Mouse (Mus musculus): ENCODE results near the gene Ankrd24.

Ankrd24 gene

GRCm38 (mm10) chr10:81628390-81628789 lies at the start of gene Ankrd24:
Gene Ankrd24 (plus strand): TSS chr10:81628540.
- DNase-seq (ENCODE audit: low spot score in 2 of 2) = no peak

DNA sequence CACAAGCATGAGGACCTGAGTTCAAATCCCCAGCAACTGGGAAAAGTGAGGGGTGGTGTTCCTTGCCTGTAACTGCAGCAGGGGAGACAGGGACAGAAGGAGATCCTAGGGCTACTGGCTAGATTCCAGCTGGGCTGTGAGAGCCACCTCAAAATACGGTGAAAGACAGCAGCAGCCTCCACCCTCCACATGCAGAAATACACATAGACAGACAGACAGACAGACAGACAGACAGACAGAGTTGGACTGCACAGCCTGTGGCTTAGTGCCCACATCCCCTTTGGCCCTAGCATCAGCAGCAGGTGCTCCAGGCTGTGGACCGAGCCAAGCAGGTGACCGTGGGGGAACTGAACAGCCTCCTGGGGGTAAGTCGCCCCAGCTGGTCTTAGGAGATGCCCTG lies 48.4 kb upstream of the Ankrd24 start:
- DNase-seq (ENCODE audit: low spot score in 2 of 2) = no peak

GRCm38 (mm10) chr10:81580441-81581070 lies 47.8 kb upstream of the Ankrd24 start:
- no peak for DNase-seq (ENCODE audit: low spot score in 2 of 2)

GRCm38 (mm10) chr10:81583347-81583746 lies 45.0 kb upstream of the Ankrd24 start:
- no peak for DNase-seq (ENCODE audit: low spot score in 2 of 2)

DNA sequence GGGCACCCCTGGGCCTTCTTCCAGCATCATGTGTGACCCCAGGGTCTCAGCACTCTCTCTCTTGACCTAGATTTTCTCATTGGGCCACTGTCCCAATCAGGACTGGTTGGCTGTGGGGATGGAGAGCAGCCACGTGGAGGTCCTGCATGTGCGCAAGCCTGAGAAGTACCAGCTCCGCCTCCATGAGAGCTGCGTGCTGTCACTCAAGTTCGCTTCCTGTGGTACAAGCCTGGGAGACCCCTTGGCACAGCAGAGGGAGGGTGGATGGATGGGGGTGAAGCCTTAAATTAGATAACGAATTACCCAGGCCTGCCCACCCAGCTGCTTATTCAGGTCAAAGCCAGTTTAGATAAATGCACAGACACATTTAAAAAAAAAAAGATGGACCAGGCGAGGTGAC lies 39.6 kb upstream of the Ankrd24 start:
- no peak for DNase-seq (ENCODE audit: low spot score in 2 of 2)

GRCm38 (mm10) chr10:81591846-81592245 lies 36.5 kb upstream of the Ankrd24 start:
- DNase-seq (ENCODE audit: low spot score in 2 of 2) = no peak

- DNase-seq (ENCODE audit: low spot score in 2 of 2) = no peak
Measured at GRCm38 (mm10) chr10:81592631-81593030, 35.7 kb upstream of the Ankrd24 start.

- DNase-seq (ENCODE audit: low spot score in 2 of 2) = no peak
Measured at GRCm38 (mm10) chr10:81593223-81593622, 35.1 kb upstream of the Ankrd24 start.

GRCm38 (mm10) chr10:81593935-81594334 lies 34.4 kb upstream of the Ankrd24 start:
- no peak for DNase-seq (ENCODE audit: low spot score in 2 of 2)

DNA sequence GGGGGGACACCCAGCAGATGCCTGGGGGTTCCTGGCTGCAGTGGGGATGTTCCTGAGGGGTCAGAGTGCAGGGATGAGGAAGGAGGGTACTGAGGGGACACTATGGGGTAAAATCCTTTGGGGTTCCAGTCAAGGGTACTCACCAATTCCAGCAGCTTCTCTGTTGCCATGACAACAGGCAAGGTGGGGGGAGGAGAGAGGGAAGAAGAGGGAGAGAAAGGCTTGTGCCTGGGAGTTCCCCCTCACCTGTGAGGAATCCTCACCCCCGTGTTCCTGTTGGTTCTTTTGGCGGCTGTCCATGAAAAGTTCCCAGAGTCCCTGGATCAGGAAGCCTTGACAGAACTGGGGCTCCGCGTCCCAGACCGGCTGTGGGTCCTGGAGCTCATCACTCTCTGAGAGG lies 32.7 kb upstream of the Ankrd24 start:
- DNase-seq (ENCODE audit: low spot score in 2 of 2) = no peak

GRCm38 (mm10) chr10:81596611-81597010 lies 31.7 kb upstream of the Ankrd24 start:
- no peak for DNase-seq (ENCODE audit: low spot score in 2 of 2)

DNA sequence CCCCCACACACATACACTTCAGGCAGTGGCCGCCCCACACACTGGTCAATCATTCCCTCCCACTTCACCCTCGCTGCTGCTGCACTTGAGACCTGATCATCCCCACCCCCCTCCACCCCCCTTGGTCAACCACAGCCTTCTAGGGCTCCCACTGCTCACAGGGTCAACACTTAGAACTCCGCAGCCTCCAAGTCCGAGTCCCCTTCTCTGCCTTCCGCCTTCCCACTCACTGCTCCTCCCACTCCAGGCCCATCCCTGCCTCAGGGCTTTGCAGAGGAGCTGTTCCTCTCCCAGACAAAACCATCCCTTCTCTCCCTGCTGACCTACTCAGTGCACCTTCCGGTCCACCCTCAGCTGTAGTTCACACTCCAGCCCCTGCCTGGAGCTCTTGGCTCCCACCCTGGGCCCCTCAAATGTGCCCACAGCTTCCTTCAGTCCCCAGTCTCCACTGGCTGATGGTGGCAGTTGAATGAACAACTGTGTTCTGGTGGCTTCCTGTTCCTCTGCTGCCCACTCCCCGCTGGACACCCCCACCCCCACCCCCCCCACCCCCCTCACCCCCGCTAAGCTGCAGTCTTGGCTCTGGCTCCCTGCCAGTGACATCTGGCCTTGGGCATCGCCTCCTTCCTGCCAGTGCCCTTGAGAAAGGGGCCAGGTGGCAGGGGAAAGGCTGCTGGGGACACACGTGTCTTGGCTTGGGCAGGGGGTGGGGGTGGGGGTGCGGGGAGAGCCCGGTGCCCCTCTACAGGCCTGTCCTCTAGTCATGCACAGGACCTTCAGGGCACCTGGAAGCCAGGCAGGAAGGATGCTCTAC lies 31.0 kb upstream of the Ankrd24 start:
- peak; percentile 43 to 47 for DNase-seq (ENCODE audit: low spot score in 2 of 2)

- DNase-seq (ENCODE audit: low spot score in 2 of 2) = no peak
Measured at GRCm38 (mm10) chr10:81598342-81598741, 30.0 kb upstream of the Ankrd24 start.

- DNase-seq (ENCODE audit: low spot score in 2 of 2) = no peak
Measured at GRCm38 (mm10) chr10:81598871-81599270, 29.5 kb upstream of the Ankrd24 start.

DNA sequence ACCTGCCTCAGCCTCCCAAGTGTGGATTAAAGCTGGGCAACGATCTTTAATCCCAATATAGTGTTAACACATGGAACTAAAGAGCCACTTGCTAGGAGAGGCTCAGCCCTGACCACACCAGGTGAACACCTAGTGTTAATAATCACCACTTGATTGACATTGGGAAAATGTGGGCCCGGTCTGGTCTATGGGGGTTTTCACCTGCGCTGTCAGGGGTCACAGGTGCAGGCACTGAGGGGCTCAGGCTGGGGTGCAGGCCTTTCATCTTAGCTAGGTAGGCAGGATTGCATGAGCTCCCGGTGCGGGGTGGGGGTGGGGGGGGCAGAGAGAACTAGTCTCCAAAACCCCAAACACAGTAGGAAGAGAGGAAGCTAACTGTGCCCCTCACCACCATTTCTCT lies 28.7 kb upstream of the Ankrd24 start:
- peak in 1 of 2 experiments; percentile 29 for DNase-seq (ENCODE audit: low spot score in 2 of 2)

DNA sequence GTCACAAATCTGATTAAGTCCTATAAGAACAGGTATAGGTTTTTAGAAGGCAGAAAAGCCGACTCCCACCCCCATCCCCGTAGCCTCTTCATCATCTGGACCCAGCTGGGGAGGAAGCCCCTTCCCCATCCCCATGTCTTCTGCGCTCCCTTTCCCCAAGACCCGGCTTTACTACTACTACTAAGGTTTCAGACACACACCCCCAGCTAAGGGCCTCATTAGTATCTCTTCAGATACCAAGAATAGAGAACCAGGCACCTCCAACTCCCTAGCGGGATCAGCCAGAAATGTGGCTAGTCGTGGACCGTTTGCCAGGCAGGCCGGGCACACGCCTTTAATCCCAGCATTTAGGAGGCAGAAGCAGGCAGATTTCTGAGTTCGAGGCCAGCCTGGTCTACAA lies 28.2 kb upstream of the Ankrd24 start:
- DNase-seq (ENCODE audit: low spot score in 2 of 2) = no peak

DNA sequence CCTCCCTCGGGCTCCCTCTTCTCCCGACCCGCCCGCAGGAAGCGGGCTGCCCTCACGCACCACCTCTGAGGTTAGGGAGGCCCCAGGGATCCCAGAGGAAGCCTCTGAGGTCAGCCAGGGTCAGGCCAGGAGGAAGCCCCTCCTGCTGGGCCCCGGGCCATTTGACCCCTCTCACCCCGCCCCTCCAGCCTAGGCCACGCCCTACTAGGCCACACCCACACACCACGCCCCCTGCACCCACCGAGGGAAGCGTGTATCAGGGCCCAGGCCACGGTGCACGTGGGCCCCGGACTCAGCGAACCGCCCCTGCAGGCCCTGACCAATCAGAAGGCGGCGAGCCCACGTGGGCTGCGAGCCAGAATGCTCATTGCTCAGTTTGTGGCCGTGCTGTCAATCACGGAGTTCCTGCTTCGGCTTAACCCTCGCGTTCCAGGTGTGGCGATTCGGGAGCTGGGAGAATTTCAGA lies 27.6 kb upstream of the Ankrd24 start, which contains the start of gene Tle6:
Gene Tle6, minus strand, starts transcription at position 336 of the 466 bp plus-strand sequence.
- DNase-seq (ENCODE audit: low spot score in 2 of 2) = peak; percentile 94 to 95

DNA sequence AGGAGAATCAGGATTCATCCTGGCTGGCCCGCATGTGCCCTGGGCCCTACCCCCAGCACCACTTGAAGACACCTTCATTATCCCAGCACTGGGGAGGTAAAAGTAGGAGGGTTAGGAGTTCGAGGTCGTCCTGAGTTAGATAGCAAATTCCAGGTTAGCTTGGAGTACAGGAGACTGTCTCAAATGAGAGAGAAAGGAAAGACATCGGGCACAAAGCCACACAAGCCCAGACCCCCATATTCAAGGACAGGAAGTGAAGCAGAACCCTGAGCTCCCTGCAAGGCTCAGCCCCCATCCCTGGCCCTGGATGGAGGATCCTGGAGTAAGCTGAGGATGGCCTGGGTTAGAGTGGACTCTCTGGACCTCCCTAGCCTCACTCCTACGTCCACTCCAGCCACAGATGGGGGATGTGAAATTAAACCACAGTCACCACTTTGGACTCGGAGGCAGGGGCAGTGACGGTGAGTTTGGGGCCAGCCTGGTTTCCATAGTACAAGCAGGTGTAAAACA lies 26.9 kb upstream of the Ankrd24 start:
- no peak for DNase-seq (ENCODE audit: low spot score in 2 of 2)

GRCm38 (mm10) chr10:81602741-81603151 lies 25.6 kb upstream of the Ankrd24 start:
- peak in 1 of 2 experiments; percentile 74 for DNase-seq (ENCODE audit: low spot score in 2 of 2)

DNA sequence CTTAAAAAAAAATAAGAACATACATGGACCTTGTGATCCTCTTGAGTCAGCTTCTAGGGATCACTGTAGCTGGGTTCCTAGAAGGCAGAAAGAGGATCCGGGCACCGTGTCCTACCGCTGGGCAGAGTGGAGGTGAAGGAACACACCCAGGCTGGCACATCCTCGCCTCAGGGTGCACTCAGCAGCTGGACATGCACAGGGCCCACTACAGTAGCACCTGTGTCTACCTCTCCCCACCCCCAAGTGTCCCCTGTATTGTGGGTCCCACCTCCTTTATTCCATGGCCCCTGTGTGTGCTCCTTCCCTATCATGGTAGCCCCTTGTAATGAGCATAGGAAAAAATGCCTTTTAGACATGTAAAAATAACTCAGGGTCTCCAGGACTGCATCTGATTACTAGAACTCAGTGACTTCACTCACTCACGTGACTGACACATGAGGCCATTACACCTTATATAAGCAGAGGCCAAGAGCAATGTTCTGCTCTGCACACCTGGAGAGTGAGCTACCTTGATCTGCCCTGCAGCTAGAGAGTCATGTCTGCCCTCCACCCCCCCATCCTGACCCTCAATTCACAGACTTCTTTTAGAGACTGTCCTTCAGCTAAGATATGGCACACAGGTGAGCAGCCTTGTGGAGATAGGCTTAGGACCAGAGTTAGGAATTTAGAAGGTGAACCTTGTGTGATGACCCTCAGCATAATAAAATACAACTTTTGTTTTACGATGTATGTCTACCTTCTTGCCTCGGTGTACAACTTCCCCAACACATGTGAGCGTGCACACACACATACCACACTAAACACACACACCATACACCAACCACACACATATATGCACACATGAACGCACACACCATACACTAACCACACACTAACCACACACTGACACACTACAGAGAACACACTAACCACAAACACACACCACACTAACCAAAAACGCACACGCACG lies 24.0 kb upstream of the Ankrd24 start:
- DNase-seq (ENCODE audit: low spot score in 2 of 2) = no peak

DNA sequence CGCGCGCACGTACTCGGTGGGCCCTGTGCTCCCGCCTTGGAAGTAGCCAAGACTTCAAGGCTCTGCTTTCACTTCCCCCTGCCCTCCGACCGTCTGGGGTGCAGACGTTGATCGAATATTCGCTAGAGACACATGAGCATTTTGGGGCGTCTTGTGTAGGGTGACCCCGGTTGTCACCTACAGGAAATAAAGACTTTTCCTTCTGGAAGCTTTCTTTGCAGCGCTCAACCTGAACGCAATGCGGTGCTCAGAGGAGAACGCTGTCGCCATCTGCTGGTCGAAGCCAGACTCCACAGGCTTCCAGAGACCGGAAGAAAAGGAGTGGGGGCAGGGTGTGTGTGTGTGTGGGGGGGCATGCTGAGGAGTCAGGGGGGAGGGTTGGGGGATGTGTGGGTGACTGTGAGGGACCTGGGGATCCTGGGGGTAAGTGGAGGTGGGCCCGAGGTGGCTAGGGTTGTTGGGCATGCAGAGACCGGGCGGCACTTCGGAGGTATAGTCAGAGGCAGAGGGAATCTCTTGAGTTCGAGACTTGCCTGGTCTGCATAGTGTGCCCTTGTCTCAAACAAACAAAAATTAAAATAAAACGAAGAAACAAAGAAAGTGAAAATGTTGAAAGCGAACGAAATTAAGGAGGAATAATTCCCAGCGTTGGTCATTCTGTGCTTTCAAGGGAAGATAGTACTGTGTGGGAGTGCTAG lies 23.2 kb upstream of the Ankrd24 start:
- DNase-seq (ENCODE audit: low spot score in 2 of 2) = peak; percentile 84 to 92
